Mouse (Mus musculus): ENCODE measurements at regions not wholly inside any gene's neighbourhood (a gene's known extent, or its start where the extent isn't known, plus 50 kb on each side); places are given as distances from the start of the nearest gene placed in this dataset.

DNA sequence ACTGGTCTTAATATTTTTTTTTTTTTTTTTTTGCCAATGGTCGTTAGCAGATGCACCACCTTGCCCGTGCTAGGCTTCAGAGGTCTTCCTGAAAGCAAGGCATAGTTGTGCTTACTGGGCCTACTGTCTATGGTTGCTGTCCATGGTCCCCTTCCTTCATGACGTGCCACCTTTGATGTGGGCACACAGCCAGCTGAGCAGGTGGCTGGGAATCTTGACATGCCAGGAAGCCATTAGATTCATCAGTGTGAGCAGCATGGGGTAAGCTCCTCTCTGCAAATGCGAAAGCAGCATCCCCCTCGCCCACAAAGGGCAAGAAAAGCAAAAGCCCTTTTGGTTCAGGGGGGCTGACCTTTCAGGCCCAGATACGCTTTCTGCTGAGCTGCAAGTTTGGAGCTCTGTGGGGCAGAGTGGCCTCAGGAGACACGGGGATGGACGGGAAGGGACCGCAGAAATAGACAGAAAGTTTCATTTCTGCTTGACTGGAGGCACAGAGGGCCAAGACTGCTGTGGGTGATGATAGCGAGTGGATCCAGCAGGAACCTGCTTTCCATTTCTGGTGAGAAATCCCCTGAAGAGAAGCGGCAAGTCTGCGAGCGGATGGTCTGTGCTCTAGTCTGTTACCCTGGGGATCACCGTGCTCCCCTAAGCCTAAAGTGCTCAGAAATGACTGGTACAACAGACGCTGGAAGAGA lies 116.8 kb downstream of the Zfp326 start:
- TF ChIP-seq CTCF (IDR thresholded peaks at IDR 0.05; ENCODE audit: insufficient read depth, low read depth, low read length) = no peak
- no peak for TF ChIP-seq POLR2A (IDR thresholded peaks at IDR 0.05; ENCODE audit: insufficient read depth, low read depth, low read length)
